Mouse (Mus musculus) T-cell, adult 66 days (primary cell): Measurements from ENCODE around the gene Itgb1bp1. TPM values are rescaled to one million over a fixed set of nuclear protein-coding genes. Genes with fewer than 3 reads are reported as not detected.

ENCODE experiments used
- total RNA-seq, 2 experiments: library from RNA; stranded (reverse); gene quantifications; 3 replicates in 1 of 2; 4 replicates in 1 of 2; pipeline ENCODE4 v1.2.4; 2023

The Itgb1bp1 gene
- total RNA-seq: 10 to 100 TPM; 59.7 to 60.0 TPM

GRCm38 (mm10) chr12:21286243-21286622, at the start of gene Itgb1bp1:
TSS of gene Itgb1bp1 (minus strand) at chr12:21286284.

GRCm38 (mm10) chr12:21315923-21316868, 30.1 kb upstream of the Itgb1bp1 start, which contains the start of gene Iah1:
TSS of gene Iah1 (plus strand) at chr12:21316389.

GRCm38 (mm10) chr12:21284761-21285441, 1.2 kb downstream of the Itgb1bp1 start, which contains the start of gene Cpsf3:
TSS of gene Cpsf3 (plus strand) at chr12:21285391.

Other genes with a start within 250 kb of the Itgb1bp1 start
- 10 to 100 TPM; 82.2 to 96.3 TPM for gene Cpsf3, start 893 bp downstream of the Itgb1bp1 start, total RNA-seq
- gene Iah1, start 30.1 kb upstream of the Itgb1bp1 start, total RNA-seq: 10 to 100 TPM; 26.4 to 28.8 TPM
- 10 to 100 TPM; 54.4 to 66.0 TPM for gene Adam17, start 87.3 kb upstream of the Itgb1bp1 start, total RNA-seq
- 100 to 1,000 TPM; 125 to 167 TPM for gene Ywhaq, start 131.4 kb upstream of the Itgb1bp1 start, total RNA-seq